Mouse (Mus musculus): ENCODE results near the gene Spats2l.
A peak's percentile ranks its signal among the peaks of the same experiment; 100 is the strongest.

DNA sequence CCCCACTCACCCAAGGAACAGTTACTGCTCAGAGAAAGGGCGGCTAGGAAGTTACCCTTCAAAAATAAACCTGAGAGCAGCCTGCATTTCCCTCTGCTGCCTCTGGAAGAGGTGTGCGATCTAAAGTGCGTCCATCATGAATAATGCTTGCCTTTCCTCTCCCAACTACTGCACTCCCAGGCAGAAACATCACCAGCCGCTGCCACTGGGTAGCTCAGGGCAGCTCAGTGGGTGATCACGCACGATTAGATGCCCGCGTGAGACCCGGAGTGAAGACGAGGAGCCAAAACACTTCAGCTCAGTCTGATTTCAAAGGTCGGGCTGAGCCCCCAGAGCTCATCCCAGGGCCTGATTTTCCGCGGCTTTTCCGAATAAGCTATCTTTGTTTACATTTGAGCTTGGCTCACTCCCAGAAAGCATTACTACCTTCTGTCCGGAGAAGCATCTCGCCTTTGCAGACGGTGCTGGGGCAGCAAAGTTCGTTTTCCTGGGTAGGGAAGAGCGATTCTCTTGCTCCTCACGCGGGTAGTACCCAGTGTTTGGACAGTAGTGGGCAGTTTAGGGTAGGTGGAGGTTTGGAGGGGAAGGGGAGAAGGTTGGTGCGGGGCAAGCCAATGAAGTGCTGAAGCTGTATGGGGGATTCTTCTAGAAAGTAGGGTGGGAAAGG, at the start of gene Spats2l:
- TF ChIP-seq CTCF (IDR thresholded peaks at IDR 0.05; ENCODE audit: insufficient read depth, low read length) (peak; percentile 14; the same call in 1 of the 2 replicates), POLR2A (IDR thresholded peaks at IDR 0.05; ENCODE audit: borderline replicate concordance, extremely low read depth, low read depth, low read length) (no peak)

Measured in lung, adult 2 months (tissue).